Mouse (Mus musculus) spleen, adult 18-20 months (tissue): ENCODE measurements around the gene Gm17606.
A peak's percentile ranks its signal among the peaks of the same experiment; 100 is the strongest.

ENCODE experiments used
- DNase-seq, 2 experiments: peaks; one replicate each; pipeline ENCODE4 v3.0.0; 2022; ENCODE audit warnings: mixed read lengths in 2 of 2

The Gm17606 gene

GRCm38 (mm10) chr14:54628103-54628502 is 12.6 kb upstream of the Gm17606 start:
- no peak for DNase-seq

- DNase-seq, result no peak
Observed at GRCm38 (mm10) chr14:54629797-54630196, 11.0 kb upstream of the Gm17606 start.

GRCm38 (mm10) chr14:54630583-54631239 is 10.0 kb upstream of the Gm17606 start:
- no peak for DNase-seq

- DNase-seq, result no peak
Observed at GRCm38 (mm10) chr14:54631240-54631599, 9.5 kb upstream of the Gm17606 start.

- no peak for DNase-seq
Observed at GRCm38 (mm10) chr14:54632252-54632651, 8.5 kb upstream of the Gm17606 start.

- no peak for DNase-seq
Observed at GRCm38 (mm10) chr14:54634182-54634581, 6.6 kb upstream of the Gm17606 start.

GRCm38 (mm10) chr14:54636954-54637353 is 3.8 kb upstream of the Gm17606 start:
- peak in 1 of 2 experiments; percentile 63 for DNase-seq

GRCm38 (mm10) chr14:54638210-54638609 is 2.5 kb upstream of the Gm17606 start:
- no peak for DNase-seq

GRCm38 (mm10) chr14:54640121-54640520 is 631 bp upstream of the Gm17606 start:
- no peak for DNase-seq

- peak; percentile 81 to 88 for DNase-seq
Observed at GRCm38 (mm10) chr14:54641305-54641969, 685 bp downstream of the Gm17606 start, which contains the start of gene Cdh24. TSS of gene Cdh24 (minus strand) at chr14:54641364.

GRCm38 (mm10) chr14:54642224-54642944 is 1.6 kb downstream of the Gm17606 start:
- DNase-seq, result no peak

- no peak for DNase-seq
Observed at GRCm38 (mm10) chr14:54643011-54643410, 2.3 kb downstream of the Gm17606 start.

GRCm38 (mm10) chr14:54644294-54644693 is 3.5 kb downstream of the Gm17606 start:
- no peak for DNase-seq

GRCm38 (mm10) chr14:54646455-54646854 is 5.7 kb downstream of the Gm17606 start:
- DNase-seq, result no peak

GRCm38 (mm10) chr14:54646898-54647636 is 6.3 kb downstream of the Gm17606 start:
- DNase-seq, result no peak

GRCm38 (mm10) chr14:54647900-54648299 is 7.1 kb downstream of the Gm17606 start:
- no peak for DNase-seq

- DNase-seq, result peak; percentile 63 to 79
Observed at GRCm38 (mm10) chr14:54650621-54651454, 10.1 kb downstream of the Gm17606 start.

GRCm38 (mm10) chr14:54651556-54651955 is 10.8 kb downstream of the Gm17606 start:
- no peak for DNase-seq

- DNase-seq, result no peak
Observed at GRCm38 (mm10) chr14:54652787-54653186, 12.0 kb downstream of the Gm17606 start.

- DNase-seq, result peak; percentile 69 to 72
Observed at GRCm38 (mm10) chr14:54653496-54653895, 12.7 kb downstream of the Gm17606 start.

GRCm38 (mm10) chr14:54660009-54660408 is 19.3 kb downstream of the Gm17606 start:
- DNase-seq, result no peak
